Mouse (Mus musculus) kidney, postnatal 14 days (tissue): ENCODE data around the gene Ppfia4.
"Not testable (repeated sequence)": the region's sequence is repeated elsewhere in the genome, so short reads cannot be mapped to it uniquely, and the experiment has no call there.

Source experiments
- DNase-seq: peaks from one replicate; pipeline ENCODE4 v3.0.0; 2022; ENCODE audit warnings: mixed read lengths

The Ppfia4 gene

DNA sequence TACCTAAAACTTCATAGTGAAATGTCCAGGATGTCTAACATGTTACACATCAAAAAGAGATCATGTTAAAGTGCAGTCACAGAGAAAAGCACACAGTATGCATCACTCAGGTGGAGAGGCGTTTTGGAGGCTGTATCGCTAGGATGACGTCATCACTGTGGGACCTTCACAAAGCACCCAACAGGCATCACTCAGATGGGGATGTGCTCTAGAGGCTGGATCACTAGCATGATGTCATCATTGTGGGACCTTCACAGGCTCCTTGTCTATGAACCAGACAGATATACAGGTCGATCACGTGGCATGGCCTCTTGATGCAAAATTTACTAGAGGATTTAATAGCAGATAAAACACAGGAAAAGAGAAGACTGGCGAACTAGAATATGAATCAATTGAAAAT, 68.4 kb downstream of the Ppfia4 start:
- DNase-seq: no peak

- DNase-seq: not testable (repeated sequence)
Observed at GRCm38 (mm10) chr1:134249681-134250080, 83.0 kb downstream of the Ppfia4 start.
